Mouse (Mus musculus) monocyte, adult 2 months (primary cell): ENCODE results near the gene Smyd3.

ENCODE experiments used
- DNase-seq, 2 experiments: peaks; one replicate each; pipeline ENCODE4 v3.0.0; 2022; ENCODE audit warnings: low spot score in 2 of 2, low read depth in 1 of 2

Gene Smyd3

DNA sequence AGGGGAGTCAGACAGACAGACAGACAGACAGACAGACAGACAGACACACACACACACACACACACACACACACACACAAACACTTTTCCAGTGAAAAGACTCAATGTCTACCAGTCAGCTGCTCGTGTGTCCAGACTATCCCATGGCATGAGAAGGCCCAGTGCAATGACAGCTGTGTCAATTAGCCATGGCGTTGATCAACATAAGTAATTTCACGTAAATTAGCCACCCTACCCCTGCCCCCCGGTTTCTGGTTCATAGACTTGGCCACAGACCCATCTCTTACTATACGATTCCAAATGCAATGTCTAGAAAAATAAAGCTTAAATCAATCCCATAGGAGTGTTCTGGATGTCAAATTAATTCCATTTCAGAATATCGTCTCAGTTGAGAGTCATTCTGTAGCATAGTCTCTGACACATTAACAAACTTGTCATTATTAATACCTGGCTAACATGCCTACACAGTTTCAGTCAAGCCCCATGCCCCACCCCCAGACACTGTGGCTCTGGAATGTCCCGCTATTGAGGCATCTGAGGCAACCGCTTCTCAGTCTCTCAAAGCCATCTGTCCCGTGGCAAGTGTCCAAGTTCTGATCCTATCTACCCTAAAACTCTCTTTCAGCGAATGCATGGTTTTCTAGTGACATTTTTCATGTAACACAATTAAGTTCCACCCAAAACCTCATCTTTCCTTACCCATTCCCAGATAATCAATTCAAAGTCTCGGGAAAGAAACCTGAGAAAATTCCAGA lies 395.2 kb downstream of the Smyd3 start:
- DNase-seq, result no peak

DNA sequence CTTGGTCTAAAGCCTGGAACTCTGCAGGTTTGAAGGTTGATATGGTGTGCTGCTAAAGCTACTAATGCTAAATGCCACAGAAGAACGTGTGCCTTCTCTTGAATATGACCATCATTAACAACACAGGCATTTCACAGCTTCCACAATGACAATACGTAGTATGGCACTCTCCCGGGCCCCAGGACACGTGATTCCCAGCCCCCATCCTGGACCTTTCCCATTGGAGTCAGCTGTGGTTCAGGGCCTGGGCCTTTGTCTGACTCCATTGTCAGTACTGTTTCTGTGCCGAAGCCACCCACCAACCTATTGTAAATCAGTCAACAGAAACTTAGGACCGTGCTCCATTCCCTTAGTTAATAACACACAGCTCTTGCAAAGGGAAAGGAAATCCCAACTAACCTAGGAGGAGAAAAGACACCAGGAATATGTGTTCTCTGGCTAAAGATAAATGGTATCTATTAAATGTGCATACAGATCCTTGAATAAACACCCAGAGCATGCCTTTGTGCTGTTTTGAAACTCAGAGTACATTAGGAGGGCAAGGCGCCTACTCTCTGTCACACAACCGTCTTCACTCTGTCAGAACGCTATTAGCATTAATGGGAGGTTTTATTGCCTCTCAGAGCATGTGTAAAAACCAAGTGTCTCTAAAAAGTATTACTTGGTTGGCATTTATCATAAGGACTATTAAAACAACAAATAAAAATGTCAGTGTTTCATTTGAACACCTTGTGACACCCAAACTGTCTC lies 397.4 kb downstream of the Smyd3 start:
- no peak for DNase-seq

GRCm38 (mm10) chr1:179118673-179119072 lies 399.2 kb downstream of the Smyd3 start:
- DNase-seq, result no peak

DNA sequence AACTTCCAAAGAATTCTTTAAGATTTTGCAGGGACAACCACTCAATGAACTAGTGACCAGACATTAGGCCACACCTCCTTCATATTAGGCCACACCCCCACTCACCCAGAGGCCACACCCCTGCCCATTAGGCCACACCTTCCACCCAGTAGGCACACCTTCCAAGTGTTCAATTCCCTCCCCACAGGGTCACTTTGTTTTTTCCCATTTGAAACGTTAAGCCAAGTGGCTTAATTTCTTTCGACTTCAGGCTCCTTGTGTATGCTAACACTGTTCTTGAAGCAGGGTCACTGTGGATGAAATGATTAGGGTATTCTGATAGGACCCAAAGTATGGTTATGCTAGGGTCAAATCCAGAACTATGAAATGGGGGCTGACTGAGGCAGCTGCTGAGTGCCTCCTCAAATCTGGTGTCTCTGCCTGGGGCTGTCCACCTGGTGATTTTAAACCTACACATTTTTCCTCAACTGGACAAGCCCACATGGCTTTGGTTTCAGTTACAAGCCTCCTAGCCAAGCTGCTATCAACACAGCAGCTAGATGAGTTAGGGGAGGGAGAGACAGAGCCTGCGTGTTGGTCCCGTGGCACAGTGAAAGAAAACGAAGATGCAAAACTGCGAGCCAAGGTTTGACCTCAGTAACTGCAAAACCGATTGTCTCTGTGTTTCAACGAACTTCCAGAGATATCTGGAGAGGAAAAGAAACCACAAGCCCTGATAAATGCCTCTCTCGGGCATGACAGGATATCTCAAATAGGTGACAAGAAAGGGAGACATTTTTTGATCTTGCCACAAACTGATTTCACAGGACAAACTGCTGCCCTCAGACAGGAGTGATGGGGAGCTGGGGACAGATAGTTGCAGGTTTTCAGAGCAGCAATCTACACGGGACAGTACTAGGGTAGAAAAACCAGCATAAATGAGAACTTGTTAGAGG lies 400.8 kb downstream of the Smyd3 start:
- no peak for DNase-seq

GRCm38 (mm10) chr1:179114833-179115495 lies 402.9 kb downstream of the Smyd3 start:
- no peak for DNase-seq

- no peak for DNase-seq
Measured at GRCm38 (mm10) chr1:179114385-179114784, 403.5 kb downstream of the Smyd3 start.

- DNase-seq, result no peak
Measured at GRCm38 (mm10) chr1:179108759-179109158, 409.1 kb downstream of the Smyd3 start.

- DNase-seq, result no peak
Measured at GRCm38 (mm10) chr1:179107761-179108694, 409.8 kb downstream of the Smyd3 start.

DNA sequence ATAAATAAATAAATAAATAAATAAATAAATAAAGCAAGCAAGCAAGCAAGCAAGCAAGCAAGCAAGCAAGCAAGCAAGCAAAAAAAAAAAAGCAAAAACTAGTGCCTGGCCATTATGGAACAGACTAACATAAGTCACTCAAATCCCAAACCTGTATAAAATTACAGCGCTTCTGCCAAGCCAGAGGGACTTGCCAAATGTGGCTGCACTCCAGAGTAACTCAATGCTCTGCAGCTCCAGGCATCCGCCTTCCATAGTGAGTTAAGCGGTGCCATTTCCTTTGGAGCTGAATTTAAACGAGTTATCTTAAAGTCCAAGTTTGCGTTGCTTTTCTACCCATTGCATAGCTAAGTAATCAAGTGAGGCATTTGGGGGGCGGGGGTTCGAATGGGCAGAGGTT lies 410.6 kb downstream of the Smyd3 start:
- DNase-seq, result no peak

DNA sequence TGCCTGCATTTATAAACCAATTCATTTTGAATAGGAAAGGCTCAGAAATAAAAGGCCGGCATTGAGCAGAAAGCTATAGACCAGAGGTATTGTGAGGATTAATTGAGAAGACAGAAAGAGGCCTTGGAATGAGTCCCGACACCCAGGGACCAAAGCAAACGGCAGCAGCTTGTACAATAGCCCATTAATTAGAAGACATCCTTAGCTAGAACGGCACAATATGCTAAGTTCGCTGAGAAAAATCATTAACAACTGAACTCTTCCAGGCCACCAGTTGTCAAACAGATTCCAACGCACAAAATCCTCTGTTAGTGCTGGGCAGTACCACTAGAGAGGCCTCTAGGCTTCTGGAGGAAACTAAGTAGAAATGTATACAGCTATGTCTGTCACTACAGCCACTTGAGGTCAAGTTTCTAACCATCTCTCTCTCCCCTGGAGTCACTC lies 411.1 kb downstream of the Smyd3 start:
- DNase-seq, result no peak

- no peak for DNase-seq
Measured at GRCm38 (mm10) chr1:179106103-179106701, 411.6 kb downstream of the Smyd3 start.

DNA sequence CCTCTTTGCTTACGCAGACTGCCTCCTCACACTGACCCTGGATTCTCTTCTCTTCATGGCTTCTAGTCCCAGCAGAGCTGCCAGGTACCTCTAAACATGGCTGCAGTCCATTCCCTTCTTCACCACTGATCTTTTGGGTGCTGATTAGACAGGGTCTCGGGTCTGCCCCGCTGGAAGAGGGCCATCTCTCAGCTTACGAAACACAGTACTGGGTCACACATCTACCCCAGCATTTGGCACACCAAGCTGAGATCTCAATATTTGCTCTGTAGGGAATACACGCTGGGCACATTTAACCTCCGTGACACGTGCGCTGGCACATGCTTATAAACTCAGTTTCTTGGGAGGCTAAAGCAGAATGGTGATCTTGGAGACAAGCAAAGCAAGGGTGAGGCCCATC lies 413.4 kb downstream of the Smyd3 start:
- DNase-seq, result no peak

DNA sequence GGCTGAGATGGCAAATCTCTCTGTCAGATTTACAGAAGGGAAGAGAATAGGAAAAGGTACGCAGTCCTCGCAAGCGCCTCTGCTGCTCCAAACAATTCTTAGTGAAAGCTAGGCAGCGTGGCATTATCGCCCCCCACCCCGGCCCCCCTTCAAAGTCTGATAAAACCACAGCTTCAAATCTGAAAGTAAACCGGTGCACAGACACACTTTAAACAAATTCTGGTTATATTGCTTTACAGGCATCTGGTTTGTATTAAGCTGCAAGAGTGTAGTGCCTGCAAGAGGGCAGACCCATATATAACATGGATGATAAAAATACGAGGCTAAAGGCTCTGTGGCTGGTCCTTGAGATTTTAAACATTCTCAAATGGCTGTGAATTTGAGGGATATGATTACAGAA lies 420.8 kb downstream of the Smyd3 start:
- no peak for DNase-seq

DNA sequence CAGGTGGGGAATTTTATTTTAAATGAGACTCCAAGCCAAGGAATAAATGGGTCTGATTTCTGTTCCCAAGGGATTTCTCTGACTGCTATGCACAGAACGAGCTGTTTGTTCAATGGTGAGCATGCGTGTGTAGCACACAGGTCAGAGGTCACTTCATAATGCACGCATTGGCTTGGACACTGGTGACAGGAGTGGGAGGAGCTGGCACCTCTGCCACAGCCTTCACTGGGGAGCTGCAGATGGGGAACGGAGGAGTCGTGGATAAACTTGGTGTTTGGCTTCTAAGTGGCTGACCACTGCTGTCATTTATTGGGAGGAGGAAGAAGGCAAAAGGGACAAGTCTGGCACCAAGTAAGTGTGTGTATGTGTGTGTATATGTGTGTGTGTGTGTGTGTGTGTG lies 421.5 kb downstream of the Smyd3 start:
- no peak for DNase-seq

- no peak for DNase-seq
Measured at GRCm38 (mm10) chr1:179089174-179089573, 428.7 kb downstream of the Smyd3 start.

GRCm38 (mm10) chr1:179087033-179087998 lies 430.5 kb downstream of the Smyd3 start:
- DNase-seq, result no peak

DNA sequence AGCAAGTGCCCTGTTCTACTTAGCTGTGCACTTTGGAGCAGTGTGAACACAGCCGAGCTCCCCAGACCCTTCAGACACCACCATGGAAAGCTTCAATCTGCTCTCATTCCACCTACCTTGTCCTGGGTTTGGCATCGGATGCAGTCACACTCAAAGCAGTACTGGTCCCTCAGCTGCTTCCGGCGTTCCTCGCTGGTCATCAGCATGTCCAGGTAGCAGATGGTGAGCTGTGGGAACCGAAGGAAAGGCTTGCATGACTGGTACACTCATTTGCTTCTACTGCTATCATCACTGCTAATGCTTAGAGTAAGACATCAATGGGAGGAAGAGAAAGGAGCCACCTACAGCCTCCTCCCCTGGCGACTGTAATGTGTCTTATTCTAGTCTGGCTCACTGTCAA lies 431.6 kb downstream of the Smyd3 start:
- no peak for DNase-seq

DNA sequence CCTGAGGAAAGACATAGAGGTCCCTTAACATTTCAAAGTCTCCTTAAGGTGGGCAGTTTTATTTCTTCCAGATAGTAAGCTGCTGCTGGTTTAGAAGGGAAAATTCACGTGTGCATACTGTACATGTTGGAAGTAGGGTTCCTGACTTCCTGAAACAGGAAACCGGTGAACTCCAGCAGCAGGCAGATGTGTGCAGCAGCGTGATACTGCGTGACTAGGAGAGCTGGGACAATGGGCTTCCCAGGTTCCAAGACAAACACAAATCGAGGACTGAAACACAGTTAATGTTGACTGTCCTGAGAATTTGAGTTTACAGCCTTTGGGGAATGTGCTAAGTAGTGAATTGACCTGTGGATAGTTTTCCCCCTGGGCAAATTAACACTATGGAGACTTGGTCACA lies 434.7 kb downstream of the Smyd3 start:
- no peak for DNase-seq
